Mouse (Mus musculus) right cerebral cortex, adult 2 months (tissue): ENCODE data around the gene Spa17.

ENCODE experiments used
- DNase-seq, 2 experiments: peaks; one replicate each; pipeline ENCODE4 v3.0.0; 2021 to 2022; ENCODE audit warnings: low spot score in 2 of 2

Spa17 gene

GRCm38 (mm10) chr9:37563805-37564204 is 49.7 kb downstream of the Spa17 start:
- DNase-seq: no peak

- no peak for DNase-seq
Measured at GRCm38 (mm10) chr9:37560617-37561016, 52.9 kb downstream of the Spa17 start.

DNA sequence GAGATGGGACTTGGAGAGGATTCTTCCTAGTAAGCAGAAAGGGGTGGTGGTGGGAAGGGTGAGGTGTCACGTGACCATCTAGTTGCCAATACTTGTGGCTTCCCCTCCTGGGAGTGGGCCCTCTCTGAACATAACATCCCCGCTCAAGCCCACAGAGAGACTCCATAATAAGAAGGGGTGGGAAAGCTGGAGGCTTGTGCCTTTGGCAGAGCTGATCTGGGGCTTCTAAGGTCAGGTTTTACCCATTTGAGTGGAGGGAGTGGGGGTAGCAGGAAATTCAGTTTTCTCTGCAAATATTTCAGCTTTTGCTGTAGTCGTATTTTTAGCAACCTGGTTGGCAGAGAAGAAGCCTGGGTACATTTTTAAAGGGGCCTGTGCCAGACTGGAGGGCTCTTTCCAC is 57.2 kb downstream of the Spa17 start:
- DNase-seq: peak in 1 of 2 experiments; percentile 23

- DNase-seq: peak; percentile 65 to 67
Measured at GRCm38 (mm10) chr9:37554838-37555748, 58.4 kb downstream of the Spa17 start, which contains the start of gene Siae. Gene Siae, plus strand, starts transcription at chr9:37555698.

- no peak for DNase-seq
Measured at GRCm38 (mm10) chr9:37554279-37554678, 59.2 kb downstream of the Spa17 start.
